23 mouse cellular contexts compared by ENCODE assay signal in genomic region chr13:97768803-97769202, GRCm38 (mm10). TPM values are rescaled to one million over a fixed set of nuclear protein-coding genes. Genes with fewer than 3 reads are reported as not detected.
DNase-seq lines count a peak whose midpoint lies in the region; ATAC-seq and TF ChIP-seq lines count a peak whose summit lies in the region.
"Had no signal": no experiment of that assay in that cellular context is flagged by ENCODE, and none has a peak within 500 bp of the region (broad histone marks: within the 10 kb centered on the region; RNA-seq: fewer than 3 reads in every experiment).

No protein-coding gene starts in this region.

- peaks cover 5% of the 10 kb centered on the region; the same call in 1 of the 2 replicates for H3K9me3 ChIP-seq in intestine, embryonic 14.5 days (ENCODE audit: control insufficient read depth, low read length)
- no peaks in the 10 kb centered on the region for H3K9me3 ChIP-seq in intestine, postnatal 0 days (ENCODE audit: control insufficient read depth)
- no peaks in the 10 kb centered on the region for H3K9me3 ChIP-seq in limb, embryonic 14.5 days (ENCODE audit: control insufficient read depth, low read length)
- no peaks in the 10 kb centered on the region for H3K9me3 ChIP-seq in limb, embryonic 10.5 days (replicated peaks)
- H3K9me3 ChIP-seq: neural tube, embryonic 13.5 days had no signal

- 47% methylated on average over 3 of the region's 3 CpGs for WGBS in intestine, embryonic 14.5 days
- WGBS in intestine, postnatal 0 days, result 61% methylated on average over 3 of the region's 3 CpGs
- 66% methylated on average over 3 of the region's 3 CpGs for WGBS in limb, embryonic 14.5 days
- 83% methylated on average over 3 of the region's 3 CpGs for WGBS in limb, embryonic 10.5 days

- H3K9ac ChIP-seq in intestine, embryonic 14.5 days (ENCODE audit: low read length), result no peak overlapping the region
- no peak overlapping the region for H3K9ac ChIP-seq in intestine, postnatal 0 days (ENCODE audit: low read depth, low read length)
- no peak overlapping the region for H3K9ac ChIP-seq in limb, embryonic 14.5 days (ENCODE audit: low read depth, low read length, severe bottlenecking)
- H3K9ac ChIP-seq: forebrain, embryonic 13.5 days; heart, embryonic 12.5 days; hindbrain, embryonic 13.5 days; neural tube, embryonic 13.5 days had no signal

- no peak for DNase-seq in intestine, embryonic 14.5 days (ENCODE audit: low spot score)
- DNase-seq in limb, embryonic 14.5 days (ENCODE audit: low spot score), result peak; percentile 65
- DNase-seq in limb, embryonic 10.5 days (ENCODE audit: low spot score), result no peak
- DNase-seq in retina, postnatal 1 day, result peak; percentile 44
- DNase-seq in retina, embryonic 14.5 days (ENCODE audit: low spot score), result no peak
- DNase-seq: adrenal gland, postnatal 25 days; cerebellum, adult 11-12 months; cerebellum, postnatal 14 days; embryo, embryonic 11 days; gastrocnemius, postnatal 10 days; heart, postnatal 14 days; kidney, adult 8-10 months; left cerebral cortex, postnatal 4 days; lung, adult 2 months; thymus, adult 2 months had no signal

- peak; percentile 50; the same call in 1 of the 2 replicates for ATAC-seq in intestine, embryonic 14.5 days (replicated peaks; ENCODE audit: low FRiP score, low TSS enrichment, low read depth)
- ATAC-seq in intestine, postnatal 0 days, result no peak
- peak; percentile 26; the same call in 1 of the 2 replicates for ATAC-seq in limb, embryonic 14.5 days (ENCODE audit: low FRiP score, low read depth)
- no peak for ATAC-seq in megakaryocyte, adult 5-6 weeks (ENCODE audit: poor library complexity, severe bottlenecking)
- ATAC-seq: forebrain, embryonic 13.5 days had no signal

- no peak overlapping the region for H3K4me3 ChIP-seq in intestine, embryonic 14.5 days (ENCODE audit: low read depth, low read length)
- H3K4me3 ChIP-seq in intestine, postnatal 0 days (ENCODE audit: low read depth, low read length), result no peak overlapping the region
- no peak overlapping the region for H3K4me3 ChIP-seq in limb, embryonic 14.5 days (replicated peaks; ENCODE audit: low read length)
- H3K4me3 ChIP-seq in limb, embryonic 10.5 days, result no peak overlapping the region
- H3K4me3 ChIP-seq: forebrain, embryonic 13.5 days; heart, embryonic 12.5 days; hindbrain, embryonic 13.5 days; neural tube, embryonic 13.5 days had no signal

- no peaks in the 10 kb centered on the region for H3K36me3 ChIP-seq in intestine, embryonic 14.5 days (ENCODE audit: control insufficient read depth, insufficient read depth, low read length)
- H3K36me3 ChIP-seq in intestine, postnatal 0 days (ENCODE audit: control insufficient read depth, insufficient read depth), result no peaks in the 10 kb centered on the region
- H3K36me3 ChIP-seq in limb, embryonic 14.5 days (ENCODE audit: control insufficient read depth, insufficient read depth, low read length), result no peaks in the 10 kb centered on the region
- H3K36me3 ChIP-seq in limb, embryonic 10.5 days, result no peaks in the 10 kb centered on the region
- H3K36me3 ChIP-seq: heart, embryonic 12.5 days; hindbrain, embryonic 13.5 days; neural tube, embryonic 13.5 days had no signal

- no peak for TF ChIP-seq CTCF in intestine, postnatal 0 days (IDR thresholded peaks at IDR 0.05; ENCODE audit: low read depth)

- H3K27me3 ChIP-seq in intestine, embryonic 14.5 days (replicated peaks; ENCODE audit: control insufficient read depth, insufficient read depth, low read length), result no peaks in the 10 kb centered on the region
- no peaks in the 10 kb centered on the region for H3K27me3 ChIP-seq in intestine, postnatal 0 days (replicated peaks; ENCODE audit: control insufficient read depth, insufficient read depth, low read length)
- H3K27me3 ChIP-seq in limb, embryonic 14.5 days (ENCODE audit: control insufficient read depth, insufficient read depth, low read length), result no peaks in the 10 kb centered on the region
- H3K27me3 ChIP-seq in limb, embryonic 10.5 days (ENCODE audit: low read depth, poor library complexity, severe bottlenecking), result no peaks in the 10 kb centered on the region
- H3K27me3 ChIP-seq: CH12.LX; forebrain, embryonic 13.5 days; heart, embryonic 12.5 days; hindbrain, embryonic 13.5 days; neural tube, embryonic 13.5 days had no signal

- peaks cover 9% of the 10 kb centered on the region; the same call in 1 of the 2 replicates for H3K4me1 ChIP-seq in intestine, embryonic 14.5 days (replicated peaks; ENCODE audit: control insufficient read depth, insufficient read depth, low read length)
- H3K4me1 ChIP-seq in intestine, postnatal 0 days (replicated peaks; ENCODE audit: control insufficient read depth, insufficient read depth, low read length), result no peaks in the 10 kb centered on the region
- H3K4me1 ChIP-seq in limb, embryonic 14.5 days (ENCODE audit: control insufficient read depth, insufficient read depth, low read length), result peaks cover 11% of the 10 kb centered on the region
- peaks cover 3% of the 10 kb centered on the region; the same call in 1 of the 2 replicates for H3K4me1 ChIP-seq in limb, embryonic 10.5 days

- no peak overlapping the region for H3K4me2 ChIP-seq in intestine, embryonic 14.5 days (ENCODE audit: low read length)
- H3K4me2 ChIP-seq in intestine, postnatal 0 days (replicated peaks; ENCODE audit: low read depth), result no peak overlapping the region
- no peak overlapping the region for H3K4me2 ChIP-seq in limb, embryonic 14.5 days (replicated peaks; ENCODE audit: low read depth, low read length, severe bottlenecking)
- H3K4me2 ChIP-seq: forebrain, embryonic 13.5 days; heart, embryonic 12.5 days; hindbrain, embryonic 13.5 days; liver, embryonic 11.5 days; neural tube, embryonic 13.5 days had no signal

- TF ChIP-seq POLR2A in limb, embryonic 14.5 days (IDR thresholded peaks at IDR 0.05; ENCODE audit: borderline replicate concordance, extremely low read depth, insufficient read depth, insufficient read length), result no peak

- H3K27ac ChIP-seq in intestine, embryonic 14.5 days (ENCODE audit: low read depth), result peak overlapping the region; percentile 44
- no peak overlapping the region for H3K27ac ChIP-seq in intestine, postnatal 0 days (ENCODE audit: low read depth, low read length)
- H3K27ac ChIP-seq in limb, embryonic 14.5 days (replicated peaks; ENCODE audit: low read depth, low read length), result no peak overlapping the region
- no peak overlapping the region for H3K27ac ChIP-seq in limb, embryonic 10.5 days
- H3K27ac ChIP-seq: forebrain, embryonic 13.5 days; hindbrain, embryonic 13.5 days; neural tube, embryonic 13.5 days had no signal

RNA-seq across cellular contexts. Expression of gene Gm10260, which starts 8.4 kb away (rescaled TPM):
- polyA plus RNA-seq in intestine, embryonic 14.5 days (2014; fragmentation: Nextera tagmentation; extraction: Ambion mirVana), result 4.0 and 5.3 TPM in 2 replicates
- 2.3 and 4.3 TPM in 2 replicates for polyA plus RNA-seq in intestine, postnatal 0 days (2015; fragmentation: Nextera tagmentation; extraction: Ambion mirVana)
- 3.0 and 3.9 TPM in 2 replicates for polyA plus RNA-seq in limb, embryonic 14.5 days (2012; rRNA removed)
- 3.4 and 6.3 TPM in 2 replicates for polyA plus RNA-seq in limb, embryonic 14.5 days (2014; fragmentation: Nextera tagmentation; extraction: Ambion mirVana)
- polyA plus RNA-seq in limb, embryonic 10.5 days (2016; fragmentation: Nextera tagmentation; extraction: Ambion mirVana), result 4.8 and 5.4 TPM in 2 replicates
- total RNA-seq in megakaryocyte, adult 5-6 weeks (2015), result 15.1 and 15.7 TPM in 2 replicates
- total RNA-seq in megakaryocyte, adult 5-6 weeks (2017), result 18.9 and 21.2 TPM in 2 replicates

Comparison
In these comparisons a context has a peak if more than half of its experiments do, and no peak if none do; other contexts are left out.
1. ATAC-seq: peak in intestine, embryonic 14.5 days (single experiment) and limb, embryonic 14.5 days (single experiment); none in intestine, postnatal 0 days (single experiment) and megakaryocyte, adult 5-6 weeks (single experiment).
2. DNase-seq: peak in limb, embryonic 14.5 days (single experiment) and retina, postnatal 1 day (single experiment); none in intestine, embryonic 14.5 days (single experiment), limb, embryonic 10.5 days (single experiment) and retina, embryonic 14.5 days (single experiment).